Mouse (Mus musculus): ENCODE data around the gene Fhl5.
"Not testable (repeated sequence)": the region's sequence is repeated elsewhere in the genome, so short reads cannot be mapped to it uniquely, and the experiment has no call there.

Gene Fhl5

GRCm38 (mm10) chr4:25242776-25243175, at the start of gene Fhl5:
Gene Fhl5 (minus strand): TSS chr4:25242876.
- DNase-seq, result no peak

- not testable (repeated sequence) for DNase-seq
Measured at GRCm38 (mm10) chr4:25285002-25285401, 42.3 kb upstream of the Fhl5 start.

GRCm38 (mm10) chr4:25281671-25282038, 39.0 kb upstream of the Fhl5 start, which contains the start of gene Ufl1:
Gene Ufl1 (minus strand): TSS chr4:25281821.
- peak; percentile 99 to 100 for DNase-seq

- no peak for DNase-seq
Measured at GRCm38 (mm10) chr4:25280938-25281670, 38.4 kb upstream of the Fhl5 start.

GRCm38 (mm10) chr4:25272861-25273627, 30.4 kb upstream of the Fhl5 start:
- no peak for DNase-seq

GRCm38 (mm10) chr4:25271926-25272325, 29.2 kb upstream of the Fhl5 start:
- DNase-seq, result no peak

- no peak for DNase-seq
Measured at GRCm38 (mm10) chr4:25267144-25267543, 24.5 kb upstream of the Fhl5 start.

- no peak for DNase-seq
Measured at GRCm38 (mm10) chr4:25257822-25258398, 15.2 kb upstream of the Fhl5 start.

GRCm38 (mm10) chr4:25235663-25236062, 7.0 kb downstream of the Fhl5 start:
- not testable (repeated sequence) for DNase-seq

GRCm38 (mm10) chr4:25233767-25234166, 8.9 kb downstream of the Fhl5 start:
- not testable (repeated sequence) for DNase-seq

GRCm38 (mm10) chr4:25232546-25232945, 10.1 kb downstream of the Fhl5 start:
- DNase-seq, result no peak

GRCm38 (mm10) chr4:25227527-25227926, 15.1 kb downstream of the Fhl5 start:
- DNase-seq, result no peak

GRCm38 (mm10) chr4:25221927-25222326, 20.7 kb downstream of the Fhl5 start:
- DNase-seq, result no peak

GRCm38 (mm10) chr4:25213451-25213850, 29.2 kb downstream of the Fhl5 start:
- peak; percentile 52 to 70 for DNase-seq

- no peak for DNase-seq
Measured at GRCm38 (mm10) chr4:25206166-25206565, 36.5 kb downstream of the Fhl5 start.

- DNase-seq, result no peak
Measured at GRCm38 (mm10) chr4:25197310-25197709, 45.4 kb downstream of the Fhl5 start.

GRCm38 (mm10) chr4:25179617-25180208, 63.0 kb downstream of the Fhl5 start:
- DNase-seq, result peak in 1 of 2 experiments; percentile 4

All from cerebellum, postnatal 25 days (tissue).